Mouse (Mus musculus) liver, embryonic 16.5 days (tissue): ENCODE data around the gene Aldh2. TPM values are rescaled to one million over a fixed set of nuclear protein-coding genes. Genes with fewer than 3 reads are reported as not detected.

Experiments used
- ATAC-seq: fragments of 200-750 bp; cut with Nextera tagmentation; 2 replicates; pipeline ENCODE4 v1.8.0; 2017; ENCODE audit warnings: low read depth, mild to moderate bottlenecking, moderate number of reproducible peaks, moderate library complexity
- H3K27ac ChIP-seq: fragments of 300-500 bp; sonication (generic); 2 replicates; pipeline ENCODE4 v1.5.1; 2014; ENCODE audit warnings: mild to moderate bottlenecking, low read length
- H3K27me3 ChIP-seq: fragments of 300-500 bp; sonication (generic); 2 replicates; pipeline ENCODE4 v1.6.1; 2014; ENCODE audit warnings: low read depth, low read length, mixed read lengths; ENCODE audit not compliant: control insufficient read depth, insufficient read depth
- H3K36me3 ChIP-seq: fragments of 300-500 bp; sonication (generic); 2 replicates; pipeline ENCODE4 v1.6.1; 2014; ENCODE audit warnings: mild to moderate bottlenecking; ENCODE audit not compliant: control insufficient read depth, insufficient read depth
- H3K4me1 ChIP-seq: fragments of 300-500 bp; sonication (generic); 2 replicates; pipeline ENCODE4 v1.6.1; 2014; ENCODE audit warnings: low read depth, low read length, mixed read lengths; ENCODE audit not compliant: control insufficient read depth
- H3K4me2 ChIP-seq: fragments of 300-500 bp; sonication (generic); 2 replicates; pipeline ENCODE4 v1.6.1; 2014; ENCODE audit warnings: low read depth, low read length, mixed read lengths
- H3K4me3 ChIP-seq: fragments of 300-500 bp; sonication (generic); 2 replicates; pipeline ENCODE4 v1.5.1; 2014; ENCODE audit warnings: low read depth, mild to moderate bottlenecking, low read length
- H3K9ac ChIP-seq: fragments of 300-500 bp; sonication (generic); 2 replicates; pipeline ENCODE4 v1.6.1; 2014; ENCODE audit warnings: low read depth, low read length
- H3K9me3 ChIP-seq: fragments of 300-500 bp; sonication (generic); replicated peaks from 2 replicates; pipeline ENCODE4 v1.6.1; 2016; ENCODE audit warnings: low read length; ENCODE audit not compliant: control insufficient read depth
- WGBS: fragments of 180-500 bp; shearing (Covaris S2); extraction: QIAGEN DNeasy Blood & Tissue Kit; methylation state at CpG from one replicate; pipeline ENCODE4 v1.1.7; 2014; ENCODE audit not compliant: insufficient replicate concordance; 5-methylcytosine and 5-hydroxymethylcytosine counted together
- polyA plus RNA-seq: library from polyadenylated mRNA; unstranded; fragments of >200 nt; fragmentation: Nextera tagmentation; extraction: Ambion mirVana; gene quantifications from 2 replicates; pipeline ENCODE4 v1.2.1, GENCODE M21; 2015

Gene Aldh2
- polyA plus RNA-seq, 1 experiment from 2014 or later, result 250 TPM

- Histone ChIP-seq H3K4me3 (no peak overlapping the region), H3K27me3 (no peaks in the 10 kb centered on the region), H3K36me3 (no peaks in the 10 kb centered on the region), H3K4me2 (no peak overlapping the region), H3K4me1 (peaks cover 26% of the 10 kb centered on the region), H3K9ac (no peak overlapping the region), H3K27ac (no peak overlapping the region), H3K9me3 (no peaks in the 10 kb centered on the region)
- 51% methylated on average over 7 of the region's 7 CpGs for WGBS
- no peak for ATAC-seq
Measured at GRCm38 (mm10) chr5:121597991-121598537, 4.4 kb upstream of the Aldh2 start.

- ATAC-seq, result no peak
- 33% methylated on average over 4 of the region's 4 CpGs for WGBS
- Histone ChIP-seq H3K27ac (no peak overlapping the region), H3K36me3 (no peaks in the 10 kb centered on the region), H3K9ac (no peak overlapping the region), H3K4me1 (peaks cover 33% of the 10 kb centered on the region), H3K4me2 (no peak overlapping the region), H3K9me3 (no peaks in the 10 kb centered on the region), H3K4me3 (no peak overlapping the region), H3K27me3 (no peaks in the 10 kb centered on the region)
Measured at GRCm38 (mm10) chr5:121597332-121597731, 3.7 kb upstream of the Aldh2 start.

GRCm38 (mm10) chr5:121596226-121596625, 2.6 kb upstream of the Aldh2 start:
- no peak overlapping the region for H3K27ac ChIP-seq
- WGBS, result 30% methylated on average over 6 of the region's 6 CpGs
- no peak overlapping the region for H3K4me2 ChIP-seq
- no peaks in the 10 kb centered on the region for H3K27me3 ChIP-seq
- ATAC-seq, result no peak
- peaks cover 37% of the 10 kb centered on the region for H3K4me1 ChIP-seq
- H3K9ac ChIP-seq, result no peak overlapping the region
- no peaks in the 10 kb centered on the region for H3K36me3 ChIP-seq
- H3K9me3 ChIP-seq, result no peaks in the 10 kb centered on the region
- no peak overlapping the region for H3K4me3 ChIP-seq

- Histone ChIP-seq H3K4me1 (peaks cover 40% of the 10 kb centered on the region), H3K9ac (no peak overlapping the region), H3K9me3 (no peaks in the 10 kb centered on the region), H3K4me3 (no peak overlapping the region), H3K36me3 (no peaks in the 10 kb centered on the region), H3K4me2 (no peak overlapping the region), H3K27ac (no peak overlapping the region), H3K27me3 (no peaks in the 10 kb centered on the region)
- no peak for ATAC-seq
- 35% methylated on average over 6 of the region's 6 CpGs for WGBS
Measured at GRCm38 (mm10) chr5:121595758-121596157, 2.1 kb upstream of the Aldh2 start.

GRCm38 (mm10) chr5:121594714-121595313, 1.2 kb upstream of the Aldh2 start:
- Histone ChIP-seq H3K27ac (no peak overlapping the region), H3K4me1 (peaks cover 43% of the 10 kb centered on the region), H3K27me3 (no peaks in the 10 kb centered on the region), H3K4me2 (peak overlapping the region; percentile 98), H3K36me3 (no peaks in the 10 kb centered on the region), H3K9ac (no peak overlapping the region), H3K9me3 (no peaks in the 10 kb centered on the region), H3K4me3 (no peak overlapping the region)
- WGBS, result 61% methylated on average over 6 of the region's 6 CpGs
- ATAC-seq, result no peak

- H3K9me3 ChIP-seq, result no peaks in the 10 kb centered on the region
- peak; percentile 23 for ATAC-seq
- H3K27me3 ChIP-seq, result no peaks in the 10 kb centered on the region
- peaks cover 43% of the 10 kb centered on the region for H3K4me1 ChIP-seq
- peak overlapping the region; percentile 76 for H3K4me3 ChIP-seq
- H3K27ac ChIP-seq, result peak overlapping the region; percentile 96
- peak overlapping the region; percentile 98 for H3K4me2 ChIP-seq
- H3K9ac ChIP-seq, result peak overlapping the region; percentile 77
- 3% methylated on average over 33 of the region's 33 CpGs for WGBS
- no peaks in the 10 kb centered on the region for H3K36me3 ChIP-seq
Measured at GRCm38 (mm10) chr5:121592816-121593407, 712 bp downstream of the Aldh2 start.

GRCm38 (mm10) chr5:121592064-121592815, 1.4 kb downstream of the Aldh2 start:
- H3K9me3 ChIP-seq, result no peaks in the 10 kb centered on the region
- peak overlapping the region; percentile 98 for H3K4me2 ChIP-seq
- no peaks in the 10 kb centered on the region for H3K36me3 ChIP-seq
- peak overlapping the region; percentile 76 for H3K4me3 ChIP-seq
- WGBS, result 49% methylated on average over 11 of the region's 11 CpGs
- no peaks in the 10 kb centered on the region for H3K27me3 ChIP-seq
- peak overlapping the region; percentile 73 for H3K27ac ChIP-seq
- peak overlapping the region; percentile 77; the same call in 1 of the 2 replicates for H3K9ac ChIP-seq
- ATAC-seq, result no peak
- peaks cover 47% of the 10 kb centered on the region for H3K4me1 ChIP-seq

- H3K9ac ChIP-seq, result 0 out of 2 replicates have a peak overlapping the region, but pooled peaks have one; percentile 2
- H3K27me3 ChIP-seq, result no peaks in the 10 kb centered on the region
- ATAC-seq, result peak; percentile 3; the same call in 1 of the 2 replicates
- H3K4me3 ChIP-seq, result peak overlapping the region; percentile 76
- H3K36me3 ChIP-seq, result no peaks in the 10 kb centered on the region
- peaks cover 54% of the 10 kb centered on the region for H3K4me1 ChIP-seq
- no peaks in the 10 kb centered on the region for H3K9me3 ChIP-seq
- 39% methylated on average over 11 of the region's 11 CpGs for WGBS
- H3K27ac ChIP-seq, result peak overlapping the region; percentile 73
- H3K4me2 ChIP-seq, result peak overlapping the region; percentile 98
Measured at GRCm38 (mm10) chr5:121591417-121592063, 2.1 kb downstream of the Aldh2 start.
